Mouse (Mus musculus): Measurements from ENCODE around the gene Lman2.

Lman2 gene

DNA sequence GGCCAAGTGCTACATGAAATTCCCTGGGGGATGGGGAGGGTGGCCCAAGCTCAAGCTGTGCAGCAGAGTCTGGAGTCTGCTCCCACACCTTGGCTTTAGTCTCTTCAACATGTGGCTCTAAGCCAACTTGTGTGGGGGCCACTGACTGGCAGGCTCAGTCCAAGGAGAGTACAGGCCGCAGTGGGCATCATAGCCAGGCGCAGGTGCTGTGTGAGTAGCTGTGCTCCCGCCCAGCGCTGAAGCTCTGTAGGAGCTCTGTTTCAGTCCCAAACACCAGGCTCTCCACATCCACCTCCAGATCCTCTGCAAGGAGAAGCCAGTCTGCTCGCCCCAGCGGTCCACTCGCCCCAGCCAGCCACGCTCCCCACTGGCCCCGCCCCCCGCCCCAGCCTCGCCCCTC, 37.0 kb downstream of the Lman2 start:
- DNase-seq: no peak

DNA sequence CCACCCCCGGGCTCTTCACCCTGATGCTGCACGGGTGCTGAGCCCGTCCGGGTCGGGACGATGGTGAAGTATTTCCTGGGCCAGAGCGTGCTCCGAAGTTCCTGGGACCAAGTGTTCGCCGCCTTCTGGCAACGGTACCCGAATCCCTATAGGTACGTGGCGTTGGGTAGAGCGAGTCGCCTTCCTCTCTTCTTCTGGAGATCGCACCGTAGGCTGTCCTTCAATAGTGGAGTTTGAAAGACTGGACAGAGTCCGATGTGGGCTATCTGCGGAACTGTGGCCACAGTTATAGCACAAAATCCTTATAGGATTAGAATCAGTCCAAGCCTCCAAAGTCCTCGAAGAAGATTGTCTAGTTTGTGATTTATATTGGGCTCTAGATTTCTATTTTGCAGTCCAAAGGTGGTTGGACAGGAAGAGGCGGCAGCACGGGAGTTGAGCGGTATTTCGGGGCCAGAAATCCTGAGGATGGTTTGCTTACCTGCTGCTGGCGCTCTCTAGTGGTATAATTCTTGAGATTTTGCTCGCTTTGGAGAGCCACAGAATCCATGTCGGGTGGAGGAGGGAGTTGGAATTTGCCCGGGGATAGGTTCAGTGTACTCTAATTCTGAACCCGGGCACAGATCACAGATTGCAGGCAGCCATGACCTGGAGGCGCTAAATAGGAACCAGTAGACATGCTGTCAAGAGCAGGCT, 40.3 kb downstream of the Lman2 start:
- peak; percentile 83 to 88 for DNase-seq

DNA sequence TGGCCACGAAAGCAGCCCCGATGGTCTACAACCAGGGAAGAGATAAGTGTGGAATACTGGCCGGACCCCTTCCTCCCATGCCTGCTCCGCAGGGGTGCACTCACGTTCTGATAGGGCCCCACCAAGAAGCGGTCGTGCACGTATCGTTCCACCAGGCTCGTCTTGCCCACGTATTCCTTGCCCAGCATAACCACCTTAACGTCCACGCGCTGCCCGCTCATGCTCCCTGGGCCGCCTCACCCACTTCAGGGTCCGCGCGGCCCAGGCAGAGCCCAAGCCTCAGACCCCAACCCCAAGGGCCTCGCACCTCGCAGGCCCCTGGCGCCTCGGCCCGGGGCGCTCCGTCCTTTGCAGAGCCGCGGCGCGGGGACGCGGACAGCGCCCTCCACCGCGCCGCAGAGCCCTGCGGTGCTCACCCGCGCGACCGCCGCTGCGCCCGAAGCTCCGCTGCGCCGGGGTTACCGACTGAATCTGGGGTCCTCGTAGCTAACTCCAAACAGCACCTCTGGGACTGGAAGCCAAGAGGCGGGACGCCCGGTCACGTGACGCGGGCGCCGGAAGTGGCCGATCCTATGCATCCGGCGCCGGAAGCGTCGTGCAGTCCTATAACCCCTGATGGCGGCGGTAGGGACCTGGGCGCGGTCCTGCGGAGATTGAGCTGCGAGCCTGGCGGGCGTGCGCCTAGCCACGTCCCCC, 41.0 kb downstream of the Lman2 start, which contains the start of gene Rab24:
Gene Rab24 (minus strand): TSS at position 513 of the 696 bp plus-strand sequence.
- DNase-seq: peak; percentile 82 to 88

DNA sequence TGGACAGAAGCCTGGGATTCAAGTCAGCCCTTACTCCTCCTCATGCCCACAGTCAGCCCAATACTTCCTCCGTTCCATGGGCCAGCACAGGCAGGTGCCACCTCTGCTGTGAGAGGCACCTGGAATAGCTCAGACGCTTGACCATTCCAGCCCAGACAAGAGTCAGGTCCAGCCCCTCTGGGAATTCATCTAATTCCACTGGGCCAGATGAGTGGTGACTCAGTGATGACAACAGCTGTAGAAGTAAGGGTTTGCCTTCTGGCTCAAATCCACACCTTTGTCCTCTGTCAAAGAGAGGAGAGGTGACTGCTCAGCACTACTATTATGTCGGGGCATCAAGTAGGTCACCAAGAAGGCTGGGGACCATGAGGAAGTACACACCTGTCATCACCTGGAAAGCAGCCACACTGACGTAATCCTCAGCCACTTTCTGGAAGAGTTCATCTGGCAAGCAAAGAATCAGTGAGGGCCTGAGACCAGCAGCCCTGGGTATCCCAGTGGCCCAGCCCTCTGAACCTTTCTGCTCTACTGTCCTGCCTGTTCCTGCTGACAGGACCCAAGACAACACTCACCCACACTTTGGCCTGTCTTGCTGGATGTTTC, 42.6 kb downstream of the Lman2 start, which contains the start of gene Prelid1:
Gene Prelid1 (plus strand): TSS at position 570 of the 603 bp plus-strand sequence.
- peak in 1 of 2 experiments; percentile 27 for DNase-seq

DNA sequence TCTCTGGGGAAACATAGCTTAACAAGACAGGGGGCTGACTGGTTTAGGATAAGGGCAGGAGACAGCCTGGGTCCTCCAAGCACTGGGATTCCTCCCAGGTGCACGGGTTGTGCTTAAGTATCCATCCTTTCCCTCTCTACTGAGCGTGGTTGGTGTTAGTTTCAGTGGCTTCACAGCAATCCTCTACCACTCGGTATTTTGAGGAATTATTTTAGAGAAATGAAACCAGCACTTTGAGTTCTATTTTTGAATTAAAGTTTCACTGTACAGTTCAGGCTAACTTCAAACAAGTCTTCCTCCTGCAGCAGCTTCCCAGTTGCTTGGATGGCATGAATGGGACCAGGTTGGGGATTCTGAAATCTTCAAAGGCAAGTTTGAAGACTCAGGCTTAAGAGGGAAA, 44.2 kb downstream of the Lman2 start:
- DNase-seq: no peak

DNA sequence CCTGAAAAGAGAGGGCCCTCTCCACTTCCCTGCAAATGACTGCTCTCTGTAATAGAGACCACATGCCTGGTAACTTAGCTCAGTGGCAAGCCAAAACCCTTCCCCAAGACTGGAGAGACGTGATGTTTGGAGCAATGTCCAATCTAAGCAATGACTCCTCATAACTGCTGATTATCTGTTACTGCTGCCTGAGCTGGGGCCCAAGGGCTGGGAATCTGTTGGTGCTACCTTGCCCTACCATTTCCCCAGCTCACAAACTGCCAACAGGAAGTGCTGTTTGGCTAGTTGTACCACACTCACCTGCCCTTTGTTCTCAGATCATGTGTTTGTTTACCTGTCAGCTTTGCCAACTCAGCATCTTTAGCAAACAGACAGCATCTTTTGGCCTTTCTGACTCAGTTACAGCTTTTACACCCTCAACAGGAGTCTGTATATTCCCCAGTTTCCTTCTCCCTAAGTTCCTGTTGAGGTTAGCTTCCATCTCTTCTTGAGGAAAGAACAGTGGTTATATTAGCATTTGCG, 47.6 kb downstream of the Lman2 start:
- DNase-seq: no peak

DNA sequence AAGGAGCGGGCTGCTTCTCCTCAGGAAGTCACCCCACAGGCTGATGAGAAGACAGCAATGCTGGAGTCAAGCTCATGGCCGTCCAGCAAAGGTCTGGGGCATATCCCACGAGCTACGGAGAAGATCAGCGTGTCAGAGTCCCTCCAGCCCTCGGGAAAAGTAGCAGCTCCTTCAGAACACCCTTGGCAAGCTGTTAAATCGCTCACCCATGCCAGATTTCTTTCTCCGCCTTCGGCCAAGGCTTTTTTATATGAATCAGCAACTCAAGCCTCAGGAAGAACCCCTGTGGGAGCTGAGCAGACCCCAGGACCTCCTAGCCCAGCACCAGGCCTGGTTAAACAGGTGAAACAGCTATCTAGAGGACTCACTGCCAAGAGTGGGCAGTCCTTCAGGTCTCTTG, 49.5 kb downstream of the Lman2 start:
- no peak for DNase-seq

DNA sequence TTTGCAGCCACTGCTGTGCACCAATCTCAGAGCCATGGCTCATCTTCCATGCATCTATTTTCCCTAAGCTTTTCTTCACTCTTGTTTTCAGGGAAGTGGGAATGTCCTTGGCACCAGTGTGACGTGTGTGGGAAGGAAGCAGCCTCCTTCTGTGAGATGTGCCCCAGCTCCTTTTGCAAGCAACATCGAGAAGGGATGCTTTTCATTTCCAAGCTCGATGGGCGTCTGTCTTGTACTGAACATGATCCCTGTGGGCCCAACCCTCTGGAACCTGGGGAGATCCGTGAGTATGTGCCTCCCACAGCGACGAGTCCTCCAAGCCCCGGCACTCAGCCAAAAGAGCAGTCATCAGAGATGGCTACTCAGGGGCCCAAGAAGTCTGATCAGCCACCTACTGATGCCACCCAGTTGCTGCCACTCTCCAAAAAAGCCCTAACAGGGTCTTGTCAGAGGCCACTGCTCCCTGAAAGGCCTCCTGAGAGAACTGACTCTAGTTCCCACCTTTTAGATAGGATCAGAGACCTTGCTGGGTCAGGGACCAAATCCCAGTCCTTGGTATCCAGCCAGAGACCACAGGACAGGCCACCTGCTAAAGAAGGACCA, 50.5 kb downstream of the Lman2 start:
- DNase-seq: no peak

DNA sequence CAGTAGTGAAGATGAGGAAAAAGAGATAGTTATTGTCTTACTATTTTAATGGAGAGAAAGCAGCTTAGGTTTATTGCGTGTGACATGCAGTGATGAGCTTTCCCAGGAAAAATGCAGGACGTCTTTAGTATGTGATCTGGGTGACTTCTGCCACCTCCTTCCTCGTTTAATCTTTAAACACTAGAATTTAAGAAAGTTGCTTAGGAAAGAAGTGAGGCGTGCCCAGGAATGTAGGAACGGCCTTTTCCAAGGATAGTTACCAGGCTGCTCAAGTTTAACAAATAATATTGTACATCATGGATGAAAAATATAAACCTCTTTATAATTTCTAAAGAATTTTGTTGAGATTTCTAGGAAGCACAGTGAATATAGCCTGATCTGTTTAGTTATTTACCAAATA, 61.7 kb downstream of the Lman2 start:
- DNase-seq: no peak

DNA sequence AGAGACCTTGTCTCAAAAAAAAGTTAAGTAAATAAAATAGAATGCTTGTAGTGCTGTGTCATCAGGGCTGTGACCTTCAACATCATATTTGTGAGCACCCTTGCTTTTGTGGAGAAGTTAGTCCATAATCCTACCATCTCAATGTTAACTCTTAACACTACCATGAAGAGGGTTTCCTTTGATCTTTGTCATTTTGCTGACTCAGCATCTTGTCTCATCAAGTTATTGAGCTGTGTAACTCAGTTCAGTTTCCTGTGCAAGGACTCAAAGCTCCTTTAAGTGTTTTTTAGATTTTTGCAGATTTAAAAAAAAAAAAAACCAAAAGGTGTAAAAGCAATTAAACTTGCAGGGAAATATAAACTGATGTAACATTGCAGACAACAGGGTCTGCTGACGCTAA, 65.8 kb downstream of the Lman2 start:
- no peak for DNase-seq

All from kidney, adult 8-10 months (tissue).